Mouse (Mus musculus) cerebellum, adult 8-10 months (tissue): ENCODE data around the gene Rnf32.

ENCODE experiments used
- DNase-seq: peaks from one replicate; pipeline ENCODE4 v3.0.0; 2022

The Rnf32 gene

DNA sequence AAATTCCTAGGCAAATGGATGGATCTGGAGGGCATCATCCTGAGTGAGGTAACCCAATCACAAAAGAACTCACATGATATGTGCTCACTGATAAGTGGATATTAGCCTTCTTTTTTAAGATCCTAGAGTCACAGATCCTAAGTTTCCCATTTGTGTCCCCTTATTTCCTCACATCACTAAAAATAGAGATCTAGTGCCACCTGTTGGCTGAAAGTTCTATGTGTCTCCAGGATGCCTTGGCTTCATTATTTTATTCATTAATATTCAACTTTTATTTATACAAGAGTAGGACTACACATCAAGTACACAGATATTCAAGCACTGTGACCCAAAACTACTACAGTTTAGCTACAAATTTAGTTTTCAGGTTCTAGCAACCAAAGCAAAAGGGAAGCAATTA is 79.0 kb downstream of the Rnf32 start:
- no peak for DNase-seq
